Mouse (Mus musculus): ENCODE results near the gene Setdb2.
"Not testable (repeated sequence)": the region's sequence is repeated elsewhere in the genome, so short reads cannot be mapped to it uniquely, and the experiment has no call there.

GRCm38 (mm10) chr14:59414979-59415378 lies 25.7 kb downstream of the Setdb2 start:
- not testable (repeated sequence) for TF ChIP-seq GATA1, TAL1 (IDR thresholded peaks at IDR 0.05; ENCODE audit: low read length)

All from erythroblast, embryonic 14.5 days (primary cell).